Mouse (Mus musculus) ES-E14 (cell line): ENCODE measurements around the gene U2af1.

ENCODE experiments used
- CHD2 ChIP-seq: IDR thresholded peaks from 2 replicates; pipeline ENCODE4 v1.6.1; 2014; ENCODE audit warnings: mild to moderate bottlenecking, low read depth, low read length, inconsistent platforms
- HCFC1 ChIP-seq: IDR thresholded peaks from 2 replicates; pipeline ENCODE4 v1.6.1; 2012; ENCODE audit warnings: low read length, inconsistent platforms, borderline replicate concordance; ENCODE audit not compliant: insufficient read depth
- MAFK ChIP-seq: IDR thresholded peaks from 2 replicates; pipeline ENCODE4 v1.6.1; 2014; ENCODE audit warnings: mild to moderate bottlenecking, low read depth, low read length, inconsistent platforms; ENCODE audit not compliant: insufficient read depth
- ZC3H11A ChIP-seq: IDR thresholded peaks from 2 replicates; pipeline ENCODE4 v1.6.1; 2012; ENCODE audit warnings: low read depth, mild to moderate bottlenecking, inconsistent platforms, low read length, borderline replicate concordance

- TF ChIP-seq MAFK (no peak), ZC3H11A (no peak), CHD2 (no peak), HCFC1 (no peak)
These were observed 48.8 kb downstream of the U2af1 start for GRCm38 (mm10) chr17:31609895-31610294.
